Mouse (Mus musculus): ENCODE measurements around the gene Secisbp2. TPM values are rescaled to one million over a fixed set of nuclear protein-coding genes. Genes with fewer than 3 reads are reported as not detected.

The Secisbp2 gene
- polyA plus RNA-seq, 1 experiment from 2014 or later: 28.1 TPM

DNA sequence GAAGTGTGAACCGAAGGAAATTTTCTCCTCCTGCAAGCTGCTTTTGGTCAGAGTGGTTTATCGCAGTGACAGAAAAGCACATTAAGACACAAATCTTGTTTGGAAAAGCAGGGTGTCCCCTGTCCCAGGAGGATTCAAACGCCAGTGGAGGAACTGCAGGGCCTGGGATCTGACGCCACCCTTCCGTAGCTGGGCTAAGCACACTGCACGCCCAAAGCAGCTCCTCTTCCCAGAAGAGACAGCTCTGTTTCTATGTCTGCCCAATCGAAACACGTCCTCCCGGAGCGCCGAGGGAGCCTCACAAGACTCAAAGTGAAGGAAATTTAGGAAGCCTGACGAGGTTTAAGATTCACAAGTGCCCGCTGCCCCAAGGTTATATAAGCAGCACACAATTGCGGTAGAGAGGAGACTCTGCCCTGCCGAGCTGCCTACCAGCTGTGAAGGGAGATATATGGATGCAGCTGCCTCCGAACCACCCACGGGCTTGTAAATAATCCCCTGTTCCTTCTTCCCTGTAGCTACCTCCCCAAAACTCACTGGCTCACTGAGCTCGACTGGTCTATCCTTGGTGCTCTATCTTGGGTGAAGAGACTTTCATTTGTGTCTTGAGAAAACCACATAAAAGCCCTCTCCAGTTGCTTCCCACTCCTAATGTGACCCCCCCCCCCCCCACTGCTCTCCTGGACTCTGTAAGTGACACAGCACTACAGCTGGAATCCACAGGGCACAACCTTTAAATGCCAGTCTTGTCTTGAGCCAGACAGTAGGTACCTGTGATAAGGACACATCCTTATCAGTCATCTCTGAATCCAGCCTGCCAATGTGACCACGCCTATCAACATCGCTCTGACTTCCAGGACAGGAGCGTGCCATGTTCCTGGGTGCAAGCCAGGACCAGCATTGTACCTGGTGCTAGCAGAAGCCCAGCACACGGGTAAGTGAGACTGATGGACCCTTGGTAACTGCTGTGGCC lies 54.7 kb downstream of the Secisbp2 start:
- H3K27me3 ChIP-seq (ENCODE audit: poor library complexity, severe bottlenecking): no peaks in the 10 kb centered on the region
- peaks cover 36% of the 10 kb centered on the region for H3K36me3 ChIP-seq (replicated peaks)
- no peak for DNase-seq (ENCODE audit: extremely low spot score, low spot score)
- no peaks in the 10 kb centered on the region for H3K4me1 ChIP-seq
- no peak overlapping the region for H3K27ac ChIP-seq
- H3K9me3 ChIP-seq: no peaks in the 10 kb centered on the region
- no peak overlapping the region for H3K4me3 ChIP-seq
- whole genome bisulfite sequencing: 83% methylated on average over 22 of the region's 22 CpGs

DNA sequence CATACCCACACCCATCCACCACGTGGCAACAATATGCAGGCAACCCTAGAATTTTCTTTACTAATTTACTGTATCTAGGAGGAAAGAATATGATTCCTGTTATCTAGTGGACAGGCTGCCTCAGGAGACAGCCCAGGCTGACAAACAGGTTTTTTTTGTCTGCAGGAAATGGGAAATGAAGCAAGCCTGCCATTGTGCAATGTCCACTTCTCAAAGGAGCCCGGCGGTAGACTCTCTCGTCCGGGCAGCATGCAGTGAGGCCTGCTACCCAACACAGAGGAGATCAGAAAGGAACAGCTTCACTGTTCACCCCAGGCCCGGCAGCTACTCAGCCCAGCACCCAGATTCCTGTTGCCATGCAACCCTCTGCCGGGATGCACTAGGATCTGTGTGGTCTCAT lies 59.2 kb downstream of the Secisbp2 start:
- WGBS: 87% methylated on average over 7 of the region's 7 CpGs
- H3K27me3 ChIP-seq (ENCODE audit: poor library complexity, severe bottlenecking): no peaks in the 10 kb centered on the region
- no peak overlapping the region for H3K27ac ChIP-seq

DNA sequence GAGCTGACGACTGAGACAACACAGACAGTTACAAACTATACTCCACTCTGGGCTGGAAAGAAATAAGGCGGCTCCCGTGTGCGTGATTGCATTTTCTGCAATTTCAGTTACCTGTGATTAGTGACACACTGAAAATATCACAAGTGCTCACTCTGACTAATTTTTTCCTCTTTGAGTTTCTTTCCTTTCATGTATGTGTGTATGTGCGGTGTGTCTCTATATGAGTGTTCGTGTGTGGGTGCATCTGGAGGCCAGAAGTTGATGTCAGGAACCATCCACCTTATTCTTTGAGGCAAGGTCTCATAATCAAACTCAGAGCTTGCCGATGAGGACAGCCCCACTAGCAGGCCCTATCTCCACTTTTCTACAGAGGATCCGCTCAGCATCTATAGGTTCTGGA lies 60.5 kb downstream of the Secisbp2 start:
- WGBS: 96% methylated on average over 8 of the region's 8 CpGs
- DNase-seq (ENCODE audit: extremely low spot score, low spot score): no peak
- H3K27ac ChIP-seq: no peak overlapping the region

More for the DNA sequence above, 59.2 kb downstream of the Secisbp2 start:
- DNase-seq (ENCODE audit: extremely low spot score, low spot score): no peak
- Histone ChIP-seq H3K9me3 (no peaks in the 10 kb centered on the region), H3K36me3 (replicated peaks) (peaks cover 24% of the 10 kb centered on the region), H3K4me1 (no peaks in the 10 kb centered on the region), H3K4me3 (no peak overlapping the region)

DNA sequence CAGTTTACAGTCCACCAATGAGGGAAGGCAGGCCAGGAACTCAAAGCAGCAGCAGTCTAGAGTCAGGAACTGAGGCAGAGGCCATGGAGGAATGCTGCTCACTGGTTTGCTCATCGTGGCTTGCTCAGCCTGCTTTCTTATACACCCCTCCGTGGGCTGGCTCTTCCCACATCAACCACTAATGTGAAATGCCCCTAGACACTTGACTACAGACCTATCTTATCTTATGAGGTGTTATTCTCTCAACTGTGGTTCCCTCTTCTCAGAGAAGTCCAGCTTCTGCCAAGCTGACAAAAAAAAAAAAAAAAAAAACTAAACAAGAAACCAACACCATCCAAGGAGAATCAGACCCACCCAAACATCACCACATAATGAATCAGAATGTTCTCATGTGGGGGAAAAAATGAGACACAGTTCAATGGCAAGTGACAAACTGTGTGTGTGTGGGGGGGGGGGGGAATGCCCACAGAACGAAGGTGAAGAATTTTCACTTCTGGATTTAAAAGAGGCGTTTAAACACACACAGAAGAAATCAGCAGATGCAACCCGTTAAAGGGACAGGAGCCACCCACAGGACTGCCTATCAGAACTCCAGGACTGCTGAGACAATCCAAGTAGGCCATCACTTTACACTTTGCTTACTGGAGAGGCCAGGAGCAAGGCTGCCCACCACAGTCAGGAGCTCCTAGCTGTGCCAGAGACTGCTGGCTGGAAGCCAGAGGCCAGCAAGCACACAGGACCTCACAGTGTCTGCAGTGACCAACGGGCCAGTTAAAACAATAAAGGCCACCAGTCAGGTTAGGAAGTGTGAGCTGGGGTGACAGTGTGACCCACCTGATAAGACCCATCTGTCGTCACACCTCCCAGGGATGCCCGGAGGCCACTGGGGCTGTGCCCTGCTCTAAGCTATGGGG lies 65.1 kb downstream of the Secisbp2 start:
- Histone ChIP-seq H3K4me3 (no peak overlapping the region), H3K9me3 (no peaks in the 10 kb centered on the region), H3K27me3 (ENCODE audit: poor library complexity, severe bottlenecking) (no peaks in the 10 kb centered on the region), H3K27ac (no peak overlapping the region), H3K4me1 (no peaks in the 10 kb centered on the region), H3K36me3 (replicated peaks) (peaks cover 22% of the 10 kb centered on the region)
- DNase-seq (ENCODE audit: extremely low spot score, low spot score): no peak
- 87% methylated on average over 8 of the region's 8 CpGs for WGBS

More for the DNA sequence above, 60.5 kb downstream of the Secisbp2 start:
- no peaks in the 10 kb centered on the region for H3K9me3 ChIP-seq
- peaks cover 24% of the 10 kb centered on the region for H3K36me3 ChIP-seq (replicated peaks)
- H3K27me3 ChIP-seq (ENCODE audit: poor library complexity, severe bottlenecking): no peaks in the 10 kb centered on the region
- no peak overlapping the region for H3K4me3 ChIP-seq
- H3K4me1 ChIP-seq: no peaks in the 10 kb centered on the region

DNA sequence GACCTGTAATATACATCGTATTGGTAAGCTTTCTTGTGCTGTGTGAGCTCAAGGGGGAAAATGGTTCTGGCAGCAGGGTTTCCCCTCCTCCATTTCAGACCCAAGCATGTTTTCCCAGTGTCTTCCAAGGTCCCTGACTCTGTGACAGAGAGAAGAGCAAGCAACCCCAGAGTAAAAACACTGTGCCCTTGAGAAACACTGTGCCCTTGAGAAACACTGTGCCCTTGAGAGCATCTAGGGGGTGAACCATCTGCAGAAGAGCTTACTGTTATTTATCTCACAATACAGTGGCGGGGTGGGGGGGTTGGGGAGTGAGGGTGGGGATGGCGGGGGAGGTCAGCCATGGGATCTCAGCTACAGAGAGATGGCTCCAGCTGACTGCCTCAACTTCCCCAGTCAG lies 67.8 kb downstream of the Secisbp2 start:
- peaks cover 20% of the 10 kb centered on the region for H3K36me3 ChIP-seq (replicated peaks)
- no peaks in the 10 kb centered on the region for H3K4me1 ChIP-seq
- no peaks in the 10 kb centered on the region for H3K27me3 ChIP-seq (ENCODE audit: poor library complexity, severe bottlenecking)
- WGBS: 94% methylated on average over 3 of the region's 3 CpGs
- H3K27ac ChIP-seq: no peak overlapping the region
- H3K9me3 ChIP-seq: no peaks in the 10 kb centered on the region
- DNase-seq (ENCODE audit: extremely low spot score, low spot score): no peak
- no peak overlapping the region for H3K4me3 ChIP-seq

DNA sequence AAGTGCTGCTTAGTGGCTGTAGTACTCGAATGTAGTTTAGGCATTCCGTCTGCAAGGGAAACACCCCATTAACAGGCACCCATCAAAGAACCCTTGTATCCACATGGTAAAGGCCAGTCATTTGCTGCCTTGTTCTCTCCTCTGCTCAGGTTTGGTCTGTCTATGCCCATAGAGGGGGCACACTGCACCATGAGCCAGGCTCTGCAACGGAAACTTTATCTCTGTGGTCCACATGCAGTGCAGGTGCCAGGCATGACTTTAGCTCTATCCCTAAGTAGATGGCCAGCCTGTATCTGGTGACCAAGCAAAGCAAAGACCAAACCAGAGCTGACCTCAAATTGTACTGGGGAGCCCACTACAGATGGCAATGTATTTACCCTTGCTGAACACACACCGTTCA lies 69.1 kb downstream of the Secisbp2 start:
- WGBS: 95% methylated on average over 4 of the region's 4 CpGs
- Histone ChIP-seq H3K4me1 (peaks cover 2% of the 10 kb centered on the region; the same call in 1 of the 2 replicates), H3K9me3 (no peaks in the 10 kb centered on the region), H3K4me3 (no peak overlapping the region), H3K27me3 (ENCODE audit: poor library complexity, severe bottlenecking) (no peaks in the 10 kb centered on the region), H3K36me3 (replicated peaks) (peaks cover 17% of the 10 kb centered on the region), H3K27ac (no peak overlapping the region)
- DNase-seq (ENCODE audit: extremely low spot score, low spot score): no peak

DNA sequence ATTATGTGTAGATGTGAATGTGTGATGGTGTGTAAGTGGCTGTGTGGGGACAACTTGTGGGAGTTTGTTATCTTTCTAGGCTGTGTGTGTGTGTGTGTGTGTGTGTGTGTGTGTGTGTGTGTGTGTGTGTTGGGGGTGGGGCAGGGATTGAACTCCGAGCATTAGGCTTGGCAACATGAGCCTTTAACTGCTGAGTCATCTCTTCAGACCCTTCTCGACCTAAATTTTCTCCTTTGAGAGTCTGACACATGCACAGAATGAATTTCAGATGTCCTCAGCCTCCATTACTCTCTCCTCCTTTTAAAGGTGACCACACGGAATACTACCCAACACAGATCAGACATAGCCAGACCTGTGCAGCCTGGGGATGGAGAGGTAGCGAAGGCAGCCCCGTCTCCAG lies 71.6 kb downstream of the Secisbp2 start:
- Histone ChIP-seq H3K9me3 (no peaks in the 10 kb centered on the region), H3K27ac (no peak overlapping the region), H3K4me1 (peaks cover 14% of the 10 kb centered on the region), H3K36me3 (replicated peaks) (peaks cover 15% of the 10 kb centered on the region), H3K4me3 (no peak overlapping the region), H3K27me3 (ENCODE audit: poor library complexity, severe bottlenecking) (no peaks in the 10 kb centered on the region)
- DNase-seq (ENCODE audit: extremely low spot score, low spot score): no peak
- WGBS: 83% methylated on average over 5 of the region's 5 CpGs

DNA sequence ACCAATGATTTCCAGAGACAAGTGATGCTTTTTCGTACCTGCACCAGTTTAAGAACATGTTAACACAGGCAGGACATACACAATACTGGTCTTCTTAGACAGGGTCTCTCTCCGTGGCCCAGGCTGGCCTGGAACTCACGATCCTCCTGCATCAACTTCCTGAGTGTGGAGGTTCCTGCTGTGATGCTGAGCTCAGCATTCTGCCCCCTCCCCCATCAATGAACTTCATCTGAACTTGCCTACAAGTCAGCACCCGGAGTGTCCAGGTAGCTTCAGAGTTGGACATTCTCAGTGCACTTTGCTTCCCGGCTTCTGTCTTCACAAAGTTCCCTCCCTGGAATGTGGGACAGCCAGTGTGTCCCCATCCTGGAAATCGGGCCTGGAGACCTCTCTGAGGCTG lies 73.1 kb downstream of the Secisbp2 start:
- no peak overlapping the region for H3K27ac ChIP-seq
- no peak overlapping the region for H3K4me3 ChIP-seq

DNA sequence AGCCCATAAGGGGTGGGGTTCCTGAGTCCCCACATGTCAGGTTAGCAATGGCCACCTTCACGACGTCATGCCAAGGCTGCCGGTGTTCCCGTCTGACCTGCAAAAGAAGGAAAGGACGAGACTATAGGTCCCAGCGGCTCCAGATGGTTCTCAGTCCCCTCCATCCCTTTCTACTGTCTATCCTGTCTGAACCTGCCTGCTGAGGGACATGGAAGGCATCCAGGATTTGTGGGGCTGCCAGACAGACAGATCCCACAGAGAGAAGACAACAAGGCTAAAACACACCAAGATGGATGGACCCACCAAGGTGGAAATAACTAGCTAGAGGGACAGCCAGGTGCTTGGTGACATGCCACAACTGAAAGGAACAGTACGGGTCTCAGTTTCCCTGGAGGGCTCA lies 73.9 kb downstream of the Secisbp2 start:
- WGBS: 94% methylated on average over 7 of the region's 7 CpGs
- peaks cover 37% of the 10 kb centered on the region for H3K4me1 ChIP-seq
- H3K27me3 ChIP-seq (ENCODE audit: poor library complexity, severe bottlenecking): no peaks in the 10 kb centered on the region
- 0 out of 2 replicates have a peak, but pooled peaks cover under 1% of the 10 kb centered on the region for H3K36me3 ChIP-seq (replicated peaks)
- DNase-seq (ENCODE audit: extremely low spot score, low spot score): no peak
- no peaks in the 10 kb centered on the region for H3K9me3 ChIP-seq
- no peak overlapping the region for H3K4me3 ChIP-seq
- H3K27ac ChIP-seq: no peak overlapping the region

More for the DNA sequence above, 73.1 kb downstream of the Secisbp2 start:
- Histone ChIP-seq H3K36me3 (replicated peaks) (0 out of 2 replicates have a peak, but pooled peaks cover 4% of the 10 kb centered on the region), H3K9me3 (no peaks in the 10 kb centered on the region), H3K27me3 (ENCODE audit: poor library complexity, severe bottlenecking) (no peaks in the 10 kb centered on the region), H3K4me1 (peaks cover 29% of the 10 kb centered on the region)
- no peak for DNase-seq (ENCODE audit: extremely low spot score, low spot score)
- WGBS: 88% methylated on average over 6 of the region's 6 CpGs

DNA sequence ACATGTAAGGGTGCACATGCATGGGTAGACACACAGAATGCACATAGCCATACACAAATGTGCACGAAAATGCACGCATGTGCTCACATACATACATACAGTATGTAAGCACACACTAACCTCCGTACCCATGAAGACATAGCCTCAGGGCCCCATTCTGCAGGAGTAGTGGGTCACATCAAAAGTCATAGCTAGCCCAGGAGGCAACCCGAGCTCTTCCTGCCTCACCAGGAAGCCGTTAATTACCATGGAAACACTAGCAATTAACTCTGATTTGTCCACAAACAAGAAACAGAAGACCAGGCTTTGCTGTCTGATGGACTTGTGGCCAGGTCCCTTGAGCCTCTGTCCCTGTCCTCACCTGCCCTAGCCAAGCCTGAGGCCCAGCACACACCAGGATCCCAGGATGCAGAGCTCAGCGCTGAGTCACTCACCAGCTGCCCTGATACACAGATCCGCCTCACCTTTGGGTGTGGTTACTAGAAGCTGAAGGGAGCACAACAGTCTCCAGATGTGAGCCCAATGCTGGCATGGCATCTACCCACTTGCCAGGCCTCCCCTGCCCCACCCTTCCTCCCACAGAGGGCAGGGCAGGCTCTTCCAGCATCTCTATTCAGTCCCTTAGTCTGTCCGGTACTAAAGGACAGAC lies 74.6 kb downstream of the Secisbp2 start:
- no peaks in the 10 kb centered on the region for H3K36me3 ChIP-seq (replicated peaks)
- H3K27me3 ChIP-seq (ENCODE audit: poor library complexity, severe bottlenecking): no peaks in the 10 kb centered on the region
- no peaks in the 10 kb centered on the region for H3K9me3 ChIP-seq
- WGBS: 72% methylated on average over 8 of the region's 8 CpGs
- DNase-seq (ENCODE audit: extremely low spot score, low spot score): no peak
- H3K4me3 ChIP-seq: no peak overlapping the region
- 0 out of 2 replicates have a peak overlapping the region, but pooled peaks have one; percentile 35 for H3K27ac ChIP-seq
- peaks cover 43% of the 10 kb centered on the region for H3K4me1 ChIP-seq

DNA sequence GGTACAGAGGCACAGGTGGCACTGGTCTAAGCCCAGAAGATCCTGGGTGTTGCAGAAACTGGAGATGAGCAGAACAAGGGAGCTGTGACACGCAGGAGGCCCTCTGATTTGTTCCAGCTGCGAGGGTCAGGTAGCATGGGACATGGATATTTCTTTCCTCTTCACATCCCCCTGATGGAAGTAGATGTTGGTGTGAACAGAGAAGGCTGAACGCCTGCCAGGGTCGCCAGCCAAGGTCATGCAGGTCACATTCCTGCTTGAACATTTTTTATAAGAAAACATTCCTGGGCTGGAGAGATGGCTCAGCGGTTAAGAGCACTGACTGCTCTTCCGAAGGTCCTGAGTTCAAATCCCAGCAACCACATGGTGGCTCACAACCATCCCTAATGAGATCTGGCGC lies 75.9 kb downstream of the Secisbp2 start:
- Histone ChIP-seq H3K27ac (no peak overlapping the region), H3K27me3 (ENCODE audit: poor library complexity, severe bottlenecking) (no peaks in the 10 kb centered on the region), H3K9me3 (no peaks in the 10 kb centered on the region), H3K36me3 (replicated peaks) (no peaks in the 10 kb centered on the region), H3K4me3 (no peak overlapping the region), H3K4me1 (peaks cover 56% of the 10 kb centered on the region)
- WGBS: 79% methylated on average over 7 of the region's 7 CpGs
- no peak for DNase-seq (ENCODE audit: extremely low spot score, low spot score)

DNA sequence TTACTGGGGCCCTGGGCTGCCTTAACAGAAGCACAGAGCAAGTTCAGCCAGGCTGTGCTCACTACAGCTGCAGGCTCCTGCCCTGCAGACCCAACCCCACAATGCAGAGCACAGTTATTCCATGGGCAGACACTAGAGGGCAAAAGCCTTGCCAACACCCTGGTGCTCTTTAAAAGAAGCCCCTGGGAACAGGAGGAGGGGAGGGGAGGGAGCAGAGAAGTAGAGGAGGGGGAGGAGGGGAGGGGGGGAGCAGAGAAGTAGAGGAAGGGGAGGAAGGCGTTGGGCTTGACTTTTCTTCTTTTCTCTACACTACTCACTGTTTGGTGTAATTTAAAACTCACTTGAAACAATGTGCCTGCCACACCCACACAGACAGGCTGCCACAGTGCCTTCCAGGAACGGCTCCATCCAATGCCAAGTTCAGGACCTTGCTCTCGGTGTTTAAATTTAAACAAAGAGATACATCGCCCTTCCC lies 78.4 kb downstream of the Secisbp2 start:
- Histone ChIP-seq H3K4me1 (peaks cover 64% of the 10 kb centered on the region), H3K9me3 (no peaks in the 10 kb centered on the region), H3K36me3 (replicated peaks) (no peaks in the 10 kb centered on the region), H3K27me3 (ENCODE audit: poor library complexity, severe bottlenecking) (no peaks in the 10 kb centered on the region), H3K27ac (peak overlapping the region; percentile 71), H3K4me3 (no peak overlapping the region)
- WGBS: 10% methylated on average over 4 of the region's 4 CpGs
- DNase-seq (ENCODE audit: extremely low spot score, low spot score): peak; percentile 56
